Mouse (Mus musculus) cerebellum, adult 11 months (tissue): ENCODE data around the gene Ltbp1.

Experiments used
- DNase-seq: peaks from one replicate; pipeline ENCODE4 v3.0.0; 2022

Gene Ltbp1

DNA sequence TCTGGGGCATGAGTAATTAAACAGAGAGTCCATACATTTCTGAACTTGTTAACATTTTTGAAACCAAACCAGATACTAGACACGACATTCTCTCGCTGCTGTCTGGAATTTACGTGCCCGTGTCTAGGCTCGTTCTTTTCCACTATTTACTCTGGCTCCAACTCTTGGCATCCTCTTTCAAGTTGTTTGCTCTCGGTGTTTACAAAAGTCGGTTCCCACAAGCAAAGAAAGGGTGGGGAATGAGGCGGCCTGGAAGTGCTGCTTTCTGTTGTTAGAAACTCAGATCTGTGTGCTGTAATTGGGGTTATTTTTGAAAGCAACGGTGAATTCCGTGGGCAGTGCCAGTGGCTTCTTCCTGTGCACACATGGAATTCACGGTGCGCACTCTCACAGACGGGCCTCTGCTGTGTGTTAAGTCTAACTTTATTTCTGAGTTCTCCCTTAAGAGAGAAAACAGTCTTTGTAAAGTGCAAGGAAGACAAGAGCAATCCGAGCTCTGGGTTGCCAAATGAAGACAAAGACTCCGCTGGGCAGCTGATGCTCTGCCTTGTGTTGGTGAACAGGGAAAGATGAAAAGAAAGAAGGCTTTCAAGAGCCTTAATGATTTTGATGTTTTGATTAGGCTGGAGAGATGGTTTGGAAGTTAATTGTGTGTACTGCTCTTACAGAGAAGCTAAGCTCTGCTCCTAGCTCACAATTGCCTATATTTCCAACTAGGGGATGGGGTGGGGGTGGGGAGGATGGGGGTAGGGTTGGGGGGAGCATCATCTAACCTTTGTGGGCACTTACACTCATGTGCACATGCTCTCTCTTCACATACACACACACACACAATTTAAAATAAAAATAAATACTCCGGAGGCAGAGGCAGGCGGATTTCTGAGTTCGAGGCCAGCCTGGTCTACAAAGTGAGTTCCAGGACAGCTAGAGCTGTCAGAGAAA is 302.0 kb downstream of the Ltbp1 start:
- DNase-seq, result no peak

GRCm38 (mm10) chr17:75317106-75317505 is 311.7 kb downstream of the Ltbp1 start:
- no peak for DNase-seq

GRCm38 (mm10) chr17:75323229-75323628 is 317.9 kb downstream of the Ltbp1 start:
- no peak for DNase-seq

- no peak for DNase-seq
Measured at GRCm38 (mm10) chr17:75323766-75324165, 318.4 kb downstream of the Ltbp1 start.

GRCm38 (mm10) chr17:75328102-75328639 is 322.8 kb downstream of the Ltbp1 start:
- DNase-seq, result no peak

DNA sequence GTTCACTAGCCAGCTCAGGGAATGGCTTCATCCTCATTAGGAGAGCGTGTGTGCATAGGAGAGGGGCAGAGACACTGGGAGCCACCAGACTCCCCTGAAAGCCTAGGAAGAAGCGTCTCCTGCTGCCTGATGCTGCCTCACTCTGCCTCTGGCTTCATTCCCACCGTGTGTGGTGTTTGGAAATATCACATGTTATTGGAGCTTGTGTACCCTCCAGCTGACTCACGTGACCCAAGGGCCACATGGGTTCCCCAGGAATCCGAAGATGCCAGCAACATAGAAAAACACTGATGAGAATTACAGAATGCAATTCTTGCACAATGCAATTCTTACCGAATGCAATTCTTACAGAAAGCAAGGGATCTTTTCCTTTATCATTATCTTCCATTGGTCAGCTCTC is 325.0 kb downstream of the Ltbp1 start:
- no peak for DNase-seq

DNA sequence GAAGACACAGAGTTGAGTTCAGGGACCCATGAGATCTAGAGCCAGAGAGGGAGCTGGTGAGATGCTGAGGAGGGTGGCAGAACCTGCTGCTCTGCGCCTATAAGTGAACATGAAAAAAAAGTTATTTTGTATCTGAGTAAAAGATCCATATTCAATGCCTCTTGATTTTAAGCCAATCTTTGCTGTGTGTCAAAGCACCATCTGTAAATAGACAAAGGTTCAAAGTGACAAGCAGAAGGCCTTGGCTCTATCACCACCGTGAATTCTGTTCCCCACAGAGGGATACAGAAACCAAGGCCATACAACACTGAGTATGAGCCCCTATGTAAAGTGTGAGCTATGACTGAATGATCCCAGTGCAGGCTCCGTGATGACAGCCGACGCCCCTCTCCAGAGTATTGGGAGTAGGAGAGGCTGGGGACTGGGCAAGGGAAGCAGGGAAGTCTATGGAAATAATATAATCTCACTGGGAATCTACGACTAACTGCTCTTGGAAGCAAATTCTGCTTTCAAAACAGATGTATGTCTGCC is 326.1 kb downstream of the Ltbp1 start:
- DNase-seq, result no peak

- no peak for DNase-seq
Measured at GRCm38 (mm10) chr17:75332289-75332688, 326.9 kb downstream of the Ltbp1 start.

DNA sequence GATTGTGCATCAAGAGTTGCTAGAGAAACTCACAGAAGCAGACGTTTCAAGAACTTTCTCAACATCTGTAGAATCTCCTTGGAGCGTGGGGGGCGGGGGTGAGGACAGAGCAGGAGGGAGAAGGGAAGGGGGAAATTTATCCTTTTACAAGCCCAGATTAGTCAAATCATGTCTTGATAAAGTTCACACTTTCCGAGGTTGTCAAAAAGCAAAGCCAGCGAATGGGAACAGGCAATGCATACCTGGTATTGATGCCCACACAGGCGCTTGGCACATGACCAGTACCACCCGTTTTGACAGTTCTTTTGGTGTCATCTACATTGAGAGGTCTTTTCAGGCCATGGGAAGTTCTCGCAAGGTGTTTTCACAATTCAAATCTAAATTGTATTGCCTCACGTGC is 327.6 kb downstream of the Ltbp1 start:
- no peak for DNase-seq

DNA sequence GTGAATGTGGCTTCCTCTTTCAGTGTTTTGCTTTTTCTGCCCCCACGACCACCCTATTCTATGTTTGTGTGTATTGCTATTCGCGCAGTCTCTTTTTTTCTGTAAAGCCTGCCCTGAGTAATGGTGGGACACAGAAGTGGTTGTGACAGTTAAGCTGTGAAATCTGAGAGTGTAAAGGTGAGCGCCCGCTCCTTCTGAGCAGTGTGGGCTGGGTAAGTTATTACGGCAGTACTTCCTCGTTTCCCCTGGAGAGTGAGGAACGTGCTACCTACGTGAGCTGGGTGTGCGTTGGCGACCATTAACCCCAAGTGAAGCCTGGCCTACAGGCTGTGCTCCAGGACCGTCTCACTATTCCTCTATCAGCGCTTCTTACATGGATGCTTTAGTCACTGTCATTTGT is 328.4 kb downstream of the Ltbp1 start:
- no peak for DNase-seq

DNA sequence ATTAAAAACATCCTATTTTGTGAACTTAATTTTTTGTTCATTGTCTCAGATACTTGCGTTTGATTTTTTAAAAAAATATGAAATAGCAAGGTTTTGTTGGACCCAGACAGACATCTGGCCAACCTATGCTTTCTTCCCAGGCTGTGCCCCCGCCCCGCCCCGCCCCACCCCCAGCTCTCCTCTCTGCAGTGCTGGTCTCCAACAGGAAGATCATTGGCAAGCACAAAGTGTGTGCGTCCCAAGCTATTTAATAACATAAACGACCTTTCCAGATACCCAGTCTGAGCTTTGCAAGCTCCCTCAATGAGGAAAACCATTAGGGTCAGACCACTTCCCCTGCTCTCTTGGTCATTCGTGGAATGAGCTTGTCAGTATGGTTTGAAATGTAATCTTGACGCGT is 330.3 kb downstream of the Ltbp1 start:
- DNase-seq, result no peak

DNA sequence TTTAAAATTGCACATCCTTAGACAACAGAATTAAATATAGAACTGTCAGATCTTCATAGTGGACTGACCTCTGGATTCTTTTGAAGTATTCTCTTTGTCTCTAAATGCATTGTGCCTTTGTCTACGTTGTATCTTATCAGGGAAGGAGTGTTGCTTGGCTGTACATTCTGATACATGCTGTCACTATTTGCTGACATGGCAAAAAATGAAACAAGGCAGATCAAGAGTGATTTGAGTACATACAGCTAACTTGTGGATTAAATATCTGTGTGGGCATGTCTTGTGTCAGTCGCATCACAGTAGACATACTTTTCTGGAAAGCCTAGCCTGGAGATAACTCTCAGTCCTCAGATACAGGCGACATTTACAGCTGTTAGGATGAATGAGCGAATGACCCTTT is 335.9 kb downstream of the Ltbp1 start:
- no peak for DNase-seq

- DNase-seq, result no peak
Measured at GRCm38 (mm10) chr17:75345116-75345515, 339.7 kb downstream of the Ltbp1 start.

GRCm38 (mm10) chr17:75347414-75347813 is 342.0 kb downstream of the Ltbp1 start:
- no peak for DNase-seq

DNA sequence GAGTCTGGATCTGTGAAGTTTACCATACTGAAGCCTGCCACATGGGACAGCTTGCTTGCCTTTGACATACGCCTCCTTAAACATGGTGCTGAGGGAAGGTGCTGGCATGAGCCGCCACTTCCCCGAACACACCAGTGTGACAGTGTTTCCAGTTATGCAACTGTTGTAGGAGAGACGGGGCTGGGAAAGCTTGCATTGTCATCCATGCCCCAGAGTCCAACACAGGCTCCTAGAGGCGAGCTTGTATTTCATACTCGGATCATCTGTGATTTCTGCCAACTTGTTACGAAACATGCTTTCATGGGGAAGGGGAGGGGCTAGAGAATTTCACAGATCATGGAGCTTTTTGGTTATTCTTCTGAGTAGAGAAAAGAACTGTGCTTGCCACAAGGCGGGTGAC is 343.7 kb downstream of the Ltbp1 start:
- DNase-seq, result no peak

DNA sequence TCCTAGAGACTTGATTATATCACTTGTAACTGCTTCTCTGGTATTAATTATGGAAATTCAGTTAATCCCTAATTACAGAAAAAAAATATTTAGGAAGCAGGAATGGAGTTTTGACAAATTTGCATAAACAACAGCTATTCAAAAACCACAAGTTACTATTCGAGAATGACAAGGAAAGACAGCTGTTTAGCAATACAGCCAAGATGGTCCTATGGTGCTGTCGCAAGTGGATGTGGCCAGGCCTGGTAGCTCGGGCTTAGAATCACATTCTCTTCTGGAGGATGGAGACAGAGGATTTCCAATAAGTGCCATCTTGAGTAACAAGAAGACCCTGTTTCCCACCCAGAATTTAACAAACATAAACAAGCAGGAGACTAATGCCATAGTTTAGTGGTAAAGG is 344.2 kb downstream of the Ltbp1 start:
- no peak for DNase-seq

DNA sequence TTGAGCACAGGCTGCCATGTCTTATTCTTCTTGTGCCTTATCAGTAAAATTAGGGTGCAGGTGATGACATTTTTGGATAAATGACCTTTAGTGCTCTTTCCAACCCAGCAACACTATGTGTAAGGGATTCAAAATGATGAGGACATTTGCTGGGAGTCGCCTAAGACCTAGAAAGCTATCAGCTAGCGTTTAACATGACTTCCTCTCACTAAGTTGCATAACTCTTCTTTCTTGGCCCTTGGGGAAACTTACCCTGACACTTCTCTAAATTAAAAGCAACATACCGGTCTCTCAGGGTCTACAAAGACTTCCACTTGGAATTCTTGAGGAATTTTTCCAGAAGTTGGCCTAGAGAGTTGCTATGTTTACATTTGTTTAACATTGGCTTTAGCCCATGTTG is 348.0 kb downstream of the Ltbp1 start:
- no peak for DNase-seq

DNA sequence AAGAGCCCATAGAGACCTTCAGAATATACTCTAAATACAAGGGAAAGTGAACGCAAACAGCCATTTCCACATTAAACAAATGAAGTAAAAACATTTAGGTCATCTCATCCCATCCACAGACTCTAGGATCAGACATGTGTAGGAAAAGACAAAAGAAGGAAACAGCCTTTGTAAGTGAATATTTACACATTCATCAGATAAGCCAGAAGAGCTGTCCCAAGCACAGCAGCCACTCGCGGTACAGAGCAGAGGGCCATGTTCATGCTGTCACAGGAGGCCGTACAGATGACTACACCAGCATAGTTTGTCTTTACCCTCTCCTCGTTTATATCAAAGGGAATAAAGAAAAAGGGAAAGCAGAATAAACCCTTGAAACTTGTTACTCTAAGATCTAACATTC is 350.1 kb downstream of the Ltbp1 start:
- no peak for DNase-seq

DNA sequence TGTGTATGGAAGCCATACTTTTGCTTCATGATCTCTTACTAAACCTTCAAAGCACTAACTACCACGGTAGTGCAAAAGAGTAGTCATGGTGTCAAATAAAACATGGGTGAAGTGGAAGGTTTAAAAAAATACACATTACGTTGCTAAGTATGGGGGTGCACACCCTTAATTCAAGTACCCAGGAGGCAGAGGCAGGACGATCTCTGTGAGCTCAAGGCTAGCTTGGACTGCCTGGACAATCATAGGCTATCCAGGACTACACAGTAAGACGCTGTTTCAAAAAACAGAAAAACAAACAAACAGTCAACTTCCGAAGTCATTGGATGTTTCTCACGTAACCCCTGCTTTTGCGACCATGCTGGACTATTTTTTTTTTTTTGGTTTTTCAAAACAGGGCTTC is 354.7 kb downstream of the Ltbp1 start:
- DNase-seq, result no peak

DNA sequence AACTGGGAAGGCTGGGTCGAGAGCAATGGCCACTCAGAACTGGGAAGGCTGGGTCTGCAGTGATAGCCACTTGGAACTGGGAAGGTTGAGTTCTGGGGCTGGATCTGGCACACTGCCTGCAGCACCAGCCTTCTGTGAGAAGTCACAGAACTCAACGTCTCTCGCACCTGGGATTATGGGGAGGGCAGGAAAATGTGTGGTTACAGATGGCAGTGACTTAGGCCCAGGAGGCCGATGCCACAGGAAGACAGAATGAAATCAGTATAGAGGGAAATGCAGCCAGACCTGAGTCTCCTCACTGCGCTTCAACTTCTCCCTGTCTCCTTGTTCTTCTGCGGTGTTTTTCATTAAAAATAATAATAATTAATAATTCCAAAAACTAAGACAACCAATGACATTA is 361.0 kb downstream of the Ltbp1 start:
- no peak for DNase-seq

DNA sequence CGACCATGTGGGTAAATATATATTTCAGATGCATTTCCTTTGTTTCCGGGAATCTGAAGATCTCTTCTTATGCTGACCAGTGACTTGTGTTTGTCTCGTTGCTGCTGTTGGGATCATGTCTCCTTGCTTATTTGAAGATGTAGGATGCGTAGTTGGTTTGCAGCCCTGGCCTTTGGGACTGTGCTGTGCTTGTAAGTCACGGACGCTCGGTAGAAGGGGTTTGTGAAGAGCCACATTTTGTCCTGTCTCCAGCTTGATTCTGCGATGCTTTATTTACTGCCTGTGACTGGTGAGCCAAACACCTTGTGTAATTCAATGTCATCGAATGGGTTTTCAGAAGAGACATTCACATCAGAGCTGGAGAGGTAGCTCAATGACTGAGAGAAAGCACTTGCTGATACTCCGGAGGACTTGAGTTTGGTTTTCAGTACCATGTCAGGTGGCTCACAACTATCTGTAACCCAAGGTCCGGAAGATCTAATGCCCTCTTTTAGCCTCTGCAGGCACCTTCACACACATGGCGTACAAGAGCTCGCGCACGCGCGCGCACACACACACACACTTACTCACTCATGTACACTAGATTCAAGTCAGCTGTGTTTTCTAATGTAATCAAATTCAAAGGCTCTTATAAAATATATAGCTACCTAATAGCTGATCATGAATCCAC is 362.3 kb downstream of the Ltbp1 start:
- no peak for DNase-seq

DNA sequence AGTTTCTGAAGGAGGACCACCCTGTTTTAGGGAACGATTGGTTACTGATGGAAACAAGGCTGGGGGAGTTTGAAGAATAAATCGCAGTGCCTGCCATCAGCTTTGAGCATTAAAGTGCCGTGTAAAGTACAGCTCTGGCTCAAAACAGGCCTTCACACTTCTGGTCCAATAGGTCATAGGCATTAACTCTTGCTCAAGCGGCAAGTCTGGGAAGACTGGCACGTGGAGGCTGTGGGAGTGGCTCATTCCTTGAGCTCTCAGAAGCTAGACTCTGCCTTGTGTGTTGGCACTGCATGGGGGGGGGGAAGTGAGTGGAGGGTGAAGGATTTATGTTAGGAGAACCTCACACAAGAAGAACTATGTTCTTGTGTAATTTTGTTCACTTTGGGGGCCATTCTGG is 363.2 kb downstream of the Ltbp1 start:
- DNase-seq, result no peak

DNA sequence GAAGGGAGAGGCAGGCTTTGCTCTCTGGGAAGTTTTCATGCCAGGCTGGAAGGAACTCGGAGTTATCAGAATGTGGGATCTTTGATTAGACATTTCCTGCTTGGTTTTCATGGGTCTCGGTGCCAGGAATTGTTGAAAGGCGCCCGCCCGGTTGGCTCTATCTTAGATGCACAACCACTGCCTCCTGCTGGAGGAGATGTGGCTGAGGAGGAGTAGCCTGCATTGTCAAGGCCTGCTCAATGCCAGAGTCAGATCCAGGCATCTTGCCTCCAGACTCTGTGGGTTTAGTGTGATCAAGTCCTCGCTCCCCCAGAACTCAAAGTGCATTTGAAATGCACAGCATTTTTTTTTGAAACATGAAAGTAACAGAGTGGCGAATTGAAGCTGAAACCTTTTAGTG is 364.0 kb downstream of the Ltbp1 start:
- no peak for DNase-seq

DNA sequence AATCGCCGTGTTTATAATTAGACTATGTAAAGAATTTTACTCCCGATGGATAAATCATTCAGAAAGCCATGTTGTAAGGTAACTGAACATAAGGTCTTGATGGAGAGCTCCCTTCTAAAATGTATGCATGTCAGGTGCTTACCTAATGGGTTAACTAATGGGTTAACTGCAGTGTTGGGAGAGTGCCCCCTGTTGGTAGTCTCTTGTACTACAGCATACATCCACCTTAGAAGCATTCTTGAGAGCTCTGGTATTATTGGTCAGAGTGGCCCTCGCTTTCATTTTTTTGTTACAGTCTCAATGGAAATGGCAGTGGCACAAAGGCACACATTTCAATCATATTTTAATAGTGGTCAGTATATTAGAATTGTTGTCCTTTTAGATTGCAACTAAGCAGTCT is 364.8 kb downstream of the Ltbp1 start:
- no peak for DNase-seq
